Mouse (Mus musculus) olfactory bulb, adult 2 months (tissue): ENCODE measurements around the gene Zfp704.

Experiments used
- CTCF ChIP-seq: fragments of 200-500 bp; IDR thresholded peaks from 2 replicates; pipeline ENCODE4 v1.5.1; 2012; ENCODE audit warnings: low read depth, mild to moderate bottlenecking, low read length, moderate library complexity; ENCODE audit not compliant: insufficient read depth
- POLR2A ChIP-seq: fragments of 200-500 bp; IDR thresholded peaks from 2 replicates; pipeline ENCODE4 v1.6.1; 2012; ENCODE audit warnings: mild to moderate bottlenecking, low read depth, low read length, moderate library complexity; ENCODE audit not compliant: insufficient read depth

GRCm38 (mm10) chr3:9425661-9426060 is 184.2 kb downstream of the Zfp704 start:
- TF ChIP-seq POLR2A (no peak), CTCF (no peak)
